Mouse (Mus musculus) layer of hippocampus, adult 9-11 months (tissue): ENCODE measurements at regions not wholly inside any gene's neighbourhood (a gene's known extent, or its start where the extent isn't known, plus 50 kb on each side); places are given as distances from the start of the nearest gene placed in this dataset.

Experiments used
- DNase-seq: peaks from one replicate; pipeline ENCODE4 v3.0.0; 2022

DNA sequence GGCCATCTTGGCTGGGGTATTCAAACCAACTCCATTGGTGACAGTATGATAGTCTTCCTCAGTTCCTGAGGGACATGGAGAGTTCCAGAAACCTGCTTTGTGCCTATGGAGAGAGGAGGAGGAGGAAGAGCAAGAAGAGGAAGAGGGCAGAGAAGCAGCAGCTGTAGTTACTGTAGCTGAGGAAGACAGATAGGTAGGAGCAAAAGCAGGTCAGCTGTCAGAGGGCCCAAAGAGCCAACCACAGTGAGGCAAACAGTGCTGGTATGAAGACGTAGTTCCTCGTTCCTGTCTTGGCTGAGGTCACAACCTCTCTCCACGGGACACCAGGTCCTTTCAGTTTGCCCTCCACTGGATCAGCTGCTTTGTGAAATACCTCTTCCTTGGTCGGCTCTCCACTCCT is 243.4 kb downstream of the Rplp1 start:
- no peak for DNase-seq

DNA sequence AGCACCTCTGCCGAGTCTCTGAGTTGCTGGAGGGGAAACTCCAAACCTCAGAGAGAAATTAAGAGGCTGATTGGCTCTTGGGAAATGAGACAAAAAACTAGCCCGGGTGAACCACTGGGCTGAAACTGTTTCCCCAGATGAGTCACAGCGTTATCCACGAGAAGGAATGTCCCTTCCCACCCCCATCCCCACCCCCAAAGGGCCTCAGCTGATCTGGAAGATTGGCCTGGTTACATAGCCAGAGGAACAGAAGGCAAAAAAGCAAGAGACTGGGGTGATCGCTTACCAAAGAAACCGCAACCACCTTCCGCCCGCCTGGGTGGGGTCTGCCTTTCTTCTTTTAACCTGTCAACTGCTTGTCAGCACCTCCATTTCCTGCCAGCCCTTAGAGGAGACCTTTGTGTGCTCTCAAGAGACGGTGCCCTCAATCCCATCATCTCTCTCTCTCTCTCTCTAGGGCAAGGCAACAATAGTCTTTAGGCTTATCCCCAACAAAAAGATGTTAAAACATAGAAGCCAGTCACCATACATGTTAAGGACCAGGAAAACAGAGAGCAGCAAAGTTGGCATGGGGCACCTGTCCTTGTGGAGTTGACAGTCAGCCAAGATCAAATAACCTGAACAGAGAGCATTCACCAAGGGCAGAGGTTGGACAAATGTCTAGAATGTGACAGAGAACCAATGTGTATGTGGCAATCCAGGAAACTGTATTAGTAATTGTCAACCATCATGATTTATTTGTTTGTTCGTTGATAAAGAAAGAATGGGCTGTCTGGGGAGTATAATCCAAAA is 244.4 kb downstream of the Rplp1 start:
- no peak for DNase-seq

DNA sequence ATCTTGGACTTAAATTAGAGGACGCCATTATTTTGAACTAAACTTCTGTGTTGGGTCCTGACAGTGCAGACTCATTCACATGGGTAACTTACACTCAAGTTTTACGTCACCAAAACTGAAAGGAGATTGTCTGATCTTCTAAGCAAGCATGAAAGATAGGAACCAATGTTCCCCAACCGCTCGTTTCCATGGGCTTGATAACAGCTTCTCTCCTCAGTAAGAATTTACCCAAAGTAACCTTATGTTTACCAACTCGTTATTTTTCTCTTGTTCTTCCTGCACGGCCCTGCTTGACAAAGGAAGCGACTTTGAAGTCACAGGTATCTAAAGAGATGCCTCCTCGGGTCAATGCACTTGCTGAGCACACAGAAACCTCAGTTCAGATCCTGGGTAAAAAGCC is 245.6 kb downstream of the Rplp1 start:
- no peak for DNase-seq

DNA sequence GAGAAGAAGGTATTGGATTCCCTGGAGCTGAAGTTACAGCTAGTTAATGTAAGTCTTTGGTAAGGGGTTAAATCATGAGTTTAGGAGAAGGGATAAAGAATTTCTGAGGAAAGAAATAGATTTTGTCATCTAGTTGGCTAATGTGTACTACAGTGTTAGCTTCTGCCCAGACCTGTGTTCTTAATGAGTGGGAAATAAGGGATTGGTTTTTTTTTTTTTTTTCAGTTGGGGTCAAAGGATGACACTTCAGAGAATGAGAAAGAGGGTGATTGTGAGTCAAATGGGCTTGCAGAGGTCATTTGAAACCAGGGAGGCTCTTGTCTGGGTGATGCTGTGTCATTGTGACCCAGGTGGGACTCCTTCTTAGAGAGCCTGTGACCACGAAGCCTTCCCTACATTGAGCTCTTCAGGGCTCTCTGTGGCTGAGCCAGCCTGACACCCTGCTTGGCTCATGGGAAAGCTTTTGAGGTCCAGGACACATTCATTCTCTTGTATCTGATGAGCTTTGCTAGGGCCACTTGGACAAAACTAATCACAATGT is 246.1 kb downstream of the Rplp1 start:
- no peak for DNase-seq

DNA sequence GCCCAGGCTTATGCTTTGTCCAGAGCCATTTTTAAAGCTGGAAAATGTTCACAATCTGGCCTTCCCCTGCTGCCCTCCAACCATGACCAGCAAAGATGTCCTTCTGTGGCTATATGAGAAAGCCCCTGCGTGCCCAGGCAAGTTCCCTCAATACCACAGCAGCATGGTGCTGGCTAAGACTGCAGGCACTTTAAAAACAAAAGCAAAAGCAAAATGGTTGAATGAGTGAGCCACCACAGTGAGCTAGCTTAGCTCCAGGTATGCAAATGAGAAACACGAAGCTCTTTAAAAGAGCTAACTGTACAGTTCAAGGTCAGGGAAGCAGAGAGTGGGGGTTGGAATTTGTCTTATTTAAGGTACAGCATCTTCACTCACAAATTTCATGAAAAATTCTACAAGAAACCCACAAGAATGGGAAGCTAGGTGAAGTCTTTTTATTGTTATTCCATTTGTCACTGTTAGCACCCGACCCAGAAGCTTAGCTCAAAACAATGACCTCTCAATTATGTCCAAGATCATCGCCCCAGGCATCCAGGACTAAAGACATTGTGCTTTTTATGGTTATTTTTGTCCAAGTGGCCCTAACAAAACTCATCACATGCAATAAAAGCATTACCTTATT is 246.8 kb downstream of the Rplp1 start:
- no peak for DNase-seq

DNA sequence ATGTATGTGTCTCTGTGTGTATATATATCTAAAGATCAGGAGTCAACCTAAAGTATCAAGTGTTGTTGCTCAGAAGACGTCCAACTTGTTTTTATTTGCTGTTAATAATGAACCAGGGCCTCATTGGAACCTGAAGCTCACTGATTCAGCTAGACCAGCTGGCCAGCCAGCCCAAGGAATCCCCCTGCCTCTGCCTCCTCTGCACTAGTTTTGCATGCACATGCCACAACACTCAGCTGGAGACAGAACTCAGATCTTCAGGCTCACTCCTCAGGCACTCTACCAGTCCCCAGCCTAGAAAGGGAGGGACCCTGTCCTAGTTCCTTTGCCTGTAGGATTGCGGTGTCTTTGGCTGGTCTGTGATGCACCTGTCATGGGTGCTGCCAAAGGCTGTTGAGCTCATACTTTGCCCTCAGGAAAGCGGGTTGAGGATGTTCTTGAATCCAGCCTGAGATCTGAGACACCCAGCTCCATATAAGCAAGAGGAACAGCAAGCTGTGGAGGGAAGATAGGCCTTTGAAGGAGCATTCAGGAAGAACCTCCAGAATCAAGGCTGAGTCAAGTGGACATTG is 247.5 kb downstream of the Rplp1 start:
- DNase-seq: no peak

DNA sequence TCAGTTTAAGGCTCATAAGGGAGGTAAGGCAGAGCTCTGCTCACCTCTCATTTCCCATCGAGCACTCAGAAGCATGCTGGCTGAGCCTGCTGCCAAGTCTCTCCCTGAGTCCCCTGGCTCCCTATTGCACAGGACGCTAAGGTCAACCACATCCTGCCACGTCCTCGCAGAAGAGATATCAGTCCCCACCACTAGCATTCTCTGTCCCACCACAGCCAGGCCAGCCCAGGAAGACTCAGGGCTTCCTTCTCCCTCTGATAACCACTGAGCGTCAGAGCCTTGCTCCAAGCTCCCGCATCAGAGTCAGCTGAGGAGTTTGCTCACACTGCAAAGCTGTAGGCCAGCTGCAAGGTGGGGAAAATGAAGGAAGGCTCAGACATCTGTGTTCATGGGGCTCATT is 248.2 kb downstream of the Rplp1 start:
- no peak for DNase-seq

DNA sequence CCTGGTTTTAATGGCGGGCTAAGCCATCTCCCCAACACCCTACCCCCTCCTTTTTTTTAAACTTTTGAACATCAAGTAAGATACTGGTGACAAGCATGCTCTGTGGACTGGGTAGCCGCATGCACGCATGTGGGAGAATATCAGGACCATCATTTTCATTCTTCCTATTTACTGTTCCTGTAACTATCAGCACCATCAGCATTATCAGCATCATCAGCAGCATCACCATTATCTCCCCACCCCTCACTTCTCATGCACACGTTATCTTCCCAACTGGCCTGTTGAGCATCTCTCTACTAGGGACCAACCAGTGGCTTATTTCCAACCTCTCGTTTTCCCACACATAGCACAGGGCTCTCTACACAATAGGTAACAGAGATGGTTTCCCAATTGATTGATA is 249.1 kb downstream of the Rplp1 start:
- no peak for DNase-seq

DNA sequence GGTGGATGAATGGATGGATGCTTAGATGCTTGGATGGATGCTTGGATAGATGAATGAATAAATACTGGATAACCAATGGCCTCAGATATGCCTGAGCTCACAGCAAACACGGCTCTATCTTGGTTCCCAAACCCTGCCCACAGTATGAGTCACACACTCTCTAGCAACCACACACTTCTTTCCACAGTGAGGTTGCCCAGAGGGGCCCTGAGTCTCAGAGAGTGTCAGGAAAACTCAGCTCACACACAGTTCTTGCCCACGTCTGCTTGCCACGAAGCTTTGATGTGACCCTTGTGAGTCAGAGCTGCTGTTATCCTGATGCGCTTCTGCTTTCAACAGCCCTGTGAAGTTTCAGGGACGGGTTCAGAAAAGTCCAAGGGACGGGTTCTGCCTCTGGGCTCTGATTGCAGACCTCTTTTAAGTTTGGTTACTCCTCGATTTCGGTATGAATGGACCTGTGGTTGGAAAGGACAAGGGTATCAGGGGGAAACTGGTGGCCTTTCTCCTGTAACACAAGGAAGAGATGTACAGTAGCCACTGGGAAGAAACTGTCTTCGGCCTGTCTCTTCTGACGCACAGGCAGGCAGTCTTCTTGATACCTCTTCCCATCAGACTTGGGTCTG is 250.2 kb downstream of the Rplp1 start:
- DNase-seq: no peak

DNA sequence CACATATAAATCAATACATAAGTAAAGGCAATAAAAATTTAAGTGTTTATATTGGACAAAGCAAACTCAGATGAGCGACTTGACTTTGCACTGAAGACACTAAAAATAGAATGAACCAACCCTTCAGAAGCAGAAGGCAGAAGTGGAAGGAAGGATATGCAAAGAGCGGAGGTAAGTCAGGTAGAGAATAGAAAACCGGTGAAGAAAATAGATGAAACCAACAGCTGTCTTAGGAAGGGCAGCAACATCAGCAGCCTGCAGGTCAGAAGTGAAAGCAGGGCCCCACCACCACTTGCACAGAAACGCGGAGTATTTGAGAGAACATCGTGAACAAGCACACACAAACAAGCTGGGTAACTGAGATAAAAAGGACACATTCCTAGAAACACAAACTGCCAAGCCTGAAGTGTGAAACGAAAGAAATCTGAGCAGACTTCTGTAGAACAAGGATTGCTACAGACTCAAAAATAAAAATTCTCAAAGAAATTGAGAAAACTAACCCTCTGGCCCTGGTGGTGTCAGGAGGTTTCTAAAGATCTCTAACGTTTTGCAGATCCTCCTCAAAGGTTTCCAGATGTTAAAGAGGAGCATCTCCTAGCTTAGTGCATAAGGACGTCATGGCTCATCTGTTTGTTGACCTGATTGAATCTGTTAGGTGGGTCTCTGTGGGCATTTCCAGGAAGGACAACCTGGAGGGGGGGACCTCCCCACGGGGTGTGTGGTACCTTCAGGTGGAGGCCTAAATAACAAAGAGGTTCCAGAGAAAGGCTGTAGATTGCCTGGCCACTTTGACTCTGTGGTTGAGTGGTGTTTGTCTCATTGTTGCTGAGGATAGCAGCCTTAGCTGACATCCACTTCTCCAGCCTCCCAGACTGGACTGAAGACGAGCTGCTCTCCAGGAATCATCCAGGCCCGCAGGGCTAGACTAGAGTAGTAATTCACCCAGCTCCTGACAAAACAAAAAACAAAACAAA is 252.0 kb downstream of the Rplp1 start:
- no peak for DNase-seq

DNA sequence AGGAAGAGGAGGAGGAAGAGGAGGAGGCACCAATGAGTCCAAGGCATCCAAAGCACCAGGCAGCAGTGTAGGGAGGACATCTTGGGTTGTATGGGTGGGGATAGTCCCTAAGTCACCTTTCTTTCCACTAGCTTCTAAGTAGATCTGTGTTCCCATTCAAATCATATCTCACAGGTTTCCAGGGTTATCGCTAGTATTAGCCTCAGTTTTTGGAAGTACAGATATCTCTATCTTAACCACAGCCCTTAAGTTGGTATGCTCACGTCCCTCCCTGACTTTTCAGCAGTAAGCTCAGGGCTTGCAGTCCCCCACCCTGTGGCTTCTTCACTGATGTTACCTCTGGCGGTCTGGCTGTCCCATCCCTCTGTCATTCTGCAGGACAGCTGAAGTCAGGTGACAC is 254.2 kb downstream of the Rplp1 start:
- no peak for DNase-seq

DNA sequence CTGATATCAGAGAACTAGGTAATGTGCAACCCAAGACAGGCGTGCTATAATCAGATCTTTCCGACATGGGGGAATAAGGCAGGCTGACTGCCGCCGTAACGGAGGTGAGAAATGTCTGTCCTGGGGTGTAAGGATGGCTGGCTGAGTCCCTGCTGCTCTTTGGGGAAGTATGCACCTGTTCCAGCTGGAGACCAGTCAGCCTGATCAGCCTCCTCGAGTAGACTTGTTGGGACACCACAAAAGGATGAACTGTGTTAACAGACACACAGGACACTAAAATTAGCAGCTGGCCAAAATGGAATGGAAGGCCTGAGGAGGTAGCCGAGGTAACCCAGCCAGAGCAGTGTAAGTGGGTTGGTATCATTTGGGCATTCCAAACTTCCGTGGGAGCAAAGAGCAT is 256.3 kb downstream of the Rplp1 start:
- no peak for DNase-seq

DNA sequence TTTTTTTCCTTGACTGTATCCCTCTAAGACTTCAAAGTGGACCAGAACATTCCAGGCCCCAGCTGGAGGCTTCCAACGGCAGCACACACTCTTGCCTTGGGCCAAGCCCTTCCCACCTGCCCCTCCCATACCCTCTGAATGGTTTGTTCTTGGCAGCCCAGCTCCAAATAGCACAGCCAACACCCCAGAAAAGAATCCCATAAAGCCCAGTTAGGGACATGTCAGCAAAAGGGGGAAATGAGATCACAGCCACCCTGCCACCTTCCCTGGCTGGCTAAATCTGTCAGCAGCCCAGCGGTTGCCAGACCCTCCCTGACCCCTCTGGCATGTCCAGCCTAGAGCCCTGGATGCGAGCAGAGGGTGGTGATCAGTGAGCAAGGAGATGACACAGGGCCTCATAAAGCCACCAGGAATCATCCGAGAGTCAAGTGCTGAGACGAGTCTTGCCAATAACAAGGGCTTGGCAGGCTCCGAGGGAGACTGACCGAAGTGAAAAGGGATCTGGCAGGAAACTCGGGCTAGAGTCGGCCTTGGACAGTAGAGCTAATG is 258.8 kb downstream of the Rplp1 start:
- peak; percentile 11 for DNase-seq

DNA sequence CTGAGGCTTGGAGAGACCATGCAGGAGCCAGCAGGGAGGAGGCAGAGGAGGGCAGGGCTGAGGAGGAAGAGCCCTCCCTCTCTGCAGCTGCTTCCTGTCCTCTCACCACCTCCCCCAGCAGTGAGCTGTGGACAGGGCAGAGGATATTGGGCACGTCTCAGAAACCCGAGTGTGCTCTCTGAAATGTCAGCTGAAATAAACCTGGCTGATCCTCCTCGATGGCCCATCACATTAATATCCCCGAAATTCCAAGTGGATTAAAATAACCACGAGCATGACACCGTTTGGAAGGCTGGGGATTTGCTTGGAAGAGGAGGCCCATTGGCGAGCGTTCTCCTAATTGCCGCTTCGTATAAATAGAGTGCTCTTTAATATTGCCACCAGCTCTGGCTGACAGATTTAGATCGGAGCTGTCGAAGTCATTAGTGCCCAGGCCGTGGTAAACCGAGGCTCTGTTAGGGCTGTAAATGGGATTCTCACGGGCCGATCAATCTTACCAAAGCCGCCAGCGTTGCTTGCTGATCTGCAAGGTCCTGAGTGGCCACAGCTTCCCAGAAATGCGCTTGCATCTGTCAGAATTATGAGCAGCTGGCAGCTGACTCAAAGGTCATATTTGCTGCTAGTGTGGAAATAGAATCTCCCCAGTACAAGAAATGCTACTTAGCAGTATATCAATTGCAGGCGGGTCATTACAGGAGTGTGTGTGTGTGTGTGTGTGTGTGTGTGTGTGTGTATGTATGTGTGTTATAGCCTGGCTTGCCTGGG is 268.5 kb downstream of the Rplp1 start:
- DNase-seq: no peak

DNA sequence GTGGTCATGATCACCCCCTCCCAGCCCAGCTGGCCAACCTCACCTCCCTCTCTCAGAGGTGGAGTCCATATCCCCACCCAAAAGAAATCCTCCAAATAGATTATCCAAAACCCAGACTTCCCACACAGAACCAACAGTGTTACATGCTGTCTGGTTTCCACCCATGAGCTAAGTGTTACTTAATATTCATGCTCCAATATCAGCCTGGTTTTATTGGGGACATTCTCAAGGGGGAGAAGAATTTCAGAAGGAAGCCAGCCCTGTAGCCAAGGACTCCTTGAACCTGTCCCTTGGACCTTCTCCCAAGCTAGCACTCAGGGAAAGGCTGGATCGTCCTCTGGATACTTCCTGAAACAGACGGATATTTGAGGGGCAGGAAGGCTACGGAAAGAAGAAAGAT is 268.6 kb downstream of the Tle3 start:
- no peak for DNase-seq

DNA sequence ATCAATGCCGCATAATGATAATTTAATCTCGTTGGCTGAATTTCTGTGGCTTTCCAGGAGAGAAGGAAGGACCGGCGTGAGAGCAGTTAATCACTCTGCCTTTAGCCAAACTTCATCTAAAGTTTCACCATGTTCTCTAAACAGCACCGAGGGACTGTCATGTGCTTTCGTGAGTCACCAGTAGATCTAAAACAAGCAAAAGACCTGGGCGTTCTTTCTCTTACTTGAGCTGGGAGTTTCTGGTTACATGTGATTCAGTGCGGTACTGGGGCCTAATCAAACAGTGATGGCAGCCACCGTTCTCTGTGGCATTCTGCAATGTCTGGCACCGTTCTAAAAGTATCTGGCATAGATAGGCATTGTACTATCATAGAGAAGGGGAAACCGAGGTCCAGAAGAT is 266.7 kb downstream of the Tle3 start:
- peak; percentile 24 for DNase-seq

DNA sequence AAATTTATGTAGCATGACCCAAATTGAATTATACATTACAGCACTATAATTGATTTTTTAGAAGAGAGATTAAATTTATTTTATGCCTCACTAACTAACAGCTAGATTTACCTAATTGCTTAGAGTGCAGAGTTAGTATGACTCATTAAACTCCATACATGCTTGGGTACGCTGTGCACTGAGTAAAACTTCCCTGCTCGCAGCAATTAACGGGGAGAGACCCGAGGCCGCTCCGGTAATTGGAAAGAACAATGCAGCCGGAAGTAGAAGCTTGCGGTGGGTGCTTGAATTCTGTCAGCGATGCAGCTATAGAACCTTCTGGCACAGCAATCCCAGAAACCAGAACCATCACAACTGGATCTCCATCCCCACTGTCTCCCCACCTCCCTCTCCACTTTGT is 261.8 kb downstream of the Tle3 start:
- no peak for DNase-seq

DNA sequence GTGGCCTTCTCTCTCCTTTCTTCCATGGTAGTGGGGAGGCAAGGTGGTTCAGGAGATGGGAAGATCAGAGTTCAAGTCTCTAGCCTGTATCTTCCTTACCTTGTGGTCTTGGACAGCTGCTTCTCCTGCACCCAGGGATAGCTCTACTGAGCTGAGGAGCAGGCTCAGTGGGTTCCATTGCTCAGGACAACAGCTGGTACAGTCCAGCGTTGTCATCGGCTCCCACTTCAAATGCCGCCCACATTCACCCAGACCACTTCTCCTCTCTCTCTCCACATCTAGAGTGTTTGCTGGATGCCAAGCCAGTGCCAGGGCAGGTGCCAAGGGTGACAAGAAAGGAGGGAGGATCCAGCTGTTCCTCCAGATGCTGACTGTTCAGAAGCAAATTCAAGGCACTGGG is 260.4 kb downstream of the Tle3 start:
- no peak for DNase-seq

DNA sequence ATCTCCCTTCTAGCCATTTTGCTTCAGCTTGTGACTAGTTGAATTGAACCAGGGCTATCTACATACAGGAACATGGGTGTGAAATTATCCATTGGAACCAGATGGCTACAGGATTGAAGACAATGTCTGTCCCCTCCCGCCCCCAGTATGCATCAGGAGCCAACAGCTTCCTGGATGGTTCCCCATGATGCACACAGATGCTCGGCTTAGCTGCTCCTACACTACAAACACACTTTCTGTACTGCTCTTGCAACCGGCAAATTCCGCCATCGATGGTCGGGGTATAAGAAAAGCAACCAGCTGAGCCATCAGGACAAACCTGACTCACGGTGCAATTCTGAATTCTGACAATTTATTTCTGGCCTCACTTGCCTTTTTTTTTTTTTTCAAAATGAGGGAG is 258.9 kb downstream of the Tle3 start:
- DNase-seq: peak; percentile 66

DNA sequence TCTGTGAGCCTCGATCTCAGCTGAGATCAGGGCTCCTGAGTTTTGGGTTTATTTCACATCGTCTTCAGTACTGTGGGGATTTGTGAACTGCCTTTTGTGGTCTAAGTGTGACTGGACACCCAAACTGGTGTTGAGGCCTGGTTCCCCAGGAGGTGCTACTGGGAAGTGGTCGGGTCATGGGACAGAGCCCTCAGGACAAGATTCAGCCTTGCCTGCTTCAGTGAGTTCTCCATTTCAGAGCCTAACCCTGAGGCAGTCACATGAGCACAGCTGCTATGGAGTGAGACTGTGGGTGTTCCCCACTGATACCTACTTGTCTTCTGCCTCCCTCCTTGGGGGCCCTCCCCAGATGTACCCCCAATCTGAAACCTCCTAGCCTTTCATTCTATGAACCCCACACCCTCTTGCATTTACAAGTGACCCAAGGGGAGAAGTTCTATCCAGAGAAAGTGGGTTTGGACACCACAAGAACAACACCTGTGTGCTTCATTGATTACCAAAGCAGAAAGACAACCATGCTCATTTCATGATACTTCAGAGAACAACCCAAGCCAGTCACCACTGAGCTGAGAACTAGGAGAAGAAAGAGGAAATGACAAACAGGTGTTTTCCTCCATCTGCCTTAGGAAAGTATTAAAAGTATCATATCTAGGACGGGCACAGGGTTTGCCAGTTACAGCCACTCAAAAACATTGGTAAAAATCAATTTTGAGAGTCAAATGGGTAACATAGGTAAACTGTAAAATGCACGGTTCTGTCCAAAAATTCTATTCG is 255.8 kb downstream of the Tle3 start:
- no peak for DNase-seq

DNA sequence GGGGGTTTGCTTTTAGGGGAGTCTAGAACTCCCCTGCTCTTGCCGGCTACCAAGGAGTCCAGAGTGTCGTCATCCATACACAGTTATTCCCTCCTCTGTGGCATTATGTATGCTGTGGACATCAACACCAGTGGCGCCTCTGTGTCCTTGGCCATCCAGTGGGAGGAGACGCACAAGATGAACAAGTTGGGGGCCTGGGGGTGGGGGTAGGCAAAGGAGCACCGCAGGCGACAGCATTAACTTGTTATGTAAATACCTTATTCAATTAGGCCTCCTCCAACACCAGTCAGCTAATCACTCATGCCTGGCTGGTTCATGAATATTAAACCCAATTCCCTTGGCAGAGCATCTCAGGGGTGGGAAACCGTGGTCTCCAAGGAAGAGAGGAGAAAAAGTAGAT is 250.8 kb downstream of the Tle3 start:
- DNase-seq: no peak
